Mouse (Mus musculus) kidney, adult 18-20 months (tissue): Measurements from ENCODE around the gene Tsr3.

ENCODE experiments used
- DNase-seq: peaks from one replicate; pipeline ENCODE4 v3.0.0; 2021

Tsr3 gene

DNA sequence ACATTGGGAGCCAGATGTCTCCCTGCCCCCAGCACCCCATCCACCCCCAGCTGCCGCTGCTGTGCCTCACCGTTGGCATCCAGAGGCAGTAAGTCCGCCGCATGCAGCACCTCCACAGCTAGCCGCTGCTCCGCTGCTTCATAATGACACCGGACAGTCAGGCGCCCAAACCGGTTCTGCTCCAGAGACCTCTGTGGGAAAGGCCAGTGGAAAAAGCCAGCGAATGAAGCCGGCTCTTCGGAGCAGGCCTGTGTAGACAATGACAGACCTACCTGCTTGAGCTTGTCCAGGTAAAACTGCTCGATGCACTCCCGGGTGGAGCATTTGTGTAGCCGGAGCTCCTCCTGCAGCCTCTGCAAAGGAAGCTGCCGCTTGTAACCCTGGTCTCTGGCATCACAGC lies 4.3 kb downstream of the Tsr3 start:
- DNase-seq = no peak

DNA sequence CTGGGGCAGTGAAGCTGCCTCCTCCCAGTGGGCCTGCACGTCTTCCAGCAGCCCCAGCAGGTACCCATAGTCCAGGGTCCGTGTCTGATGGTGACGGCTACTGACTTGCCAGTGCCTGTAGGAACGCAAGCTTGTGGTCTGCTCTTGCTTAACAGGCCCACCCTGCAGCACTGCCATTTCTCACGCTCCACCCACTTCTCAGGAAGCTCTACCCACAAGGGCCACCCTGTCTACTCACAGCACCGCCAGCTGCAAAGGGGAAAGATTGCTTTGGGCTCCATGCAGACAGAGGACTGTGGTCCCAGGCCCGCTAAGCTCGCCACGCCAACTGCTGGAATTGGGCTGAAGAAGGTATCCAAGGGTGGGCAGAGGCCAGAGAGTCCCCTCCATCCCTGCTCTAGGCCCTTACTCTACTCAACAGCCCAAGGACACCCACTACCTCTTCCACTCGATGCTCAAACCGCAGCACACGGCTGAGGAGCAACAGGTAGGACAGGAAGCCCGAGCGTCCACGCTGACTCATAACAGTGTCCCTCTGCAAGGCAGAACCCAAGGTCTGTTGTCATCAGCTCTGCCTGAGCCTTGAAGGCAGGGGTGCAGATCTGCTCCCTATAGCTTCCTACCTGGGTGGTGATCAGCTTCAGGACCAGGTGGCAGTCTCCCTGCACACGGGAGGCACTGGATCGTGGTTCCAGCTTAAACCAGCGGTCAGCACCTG lies 8.2 kb downstream of the Tsr3 start:
- no peak for DNase-seq

DNA sequence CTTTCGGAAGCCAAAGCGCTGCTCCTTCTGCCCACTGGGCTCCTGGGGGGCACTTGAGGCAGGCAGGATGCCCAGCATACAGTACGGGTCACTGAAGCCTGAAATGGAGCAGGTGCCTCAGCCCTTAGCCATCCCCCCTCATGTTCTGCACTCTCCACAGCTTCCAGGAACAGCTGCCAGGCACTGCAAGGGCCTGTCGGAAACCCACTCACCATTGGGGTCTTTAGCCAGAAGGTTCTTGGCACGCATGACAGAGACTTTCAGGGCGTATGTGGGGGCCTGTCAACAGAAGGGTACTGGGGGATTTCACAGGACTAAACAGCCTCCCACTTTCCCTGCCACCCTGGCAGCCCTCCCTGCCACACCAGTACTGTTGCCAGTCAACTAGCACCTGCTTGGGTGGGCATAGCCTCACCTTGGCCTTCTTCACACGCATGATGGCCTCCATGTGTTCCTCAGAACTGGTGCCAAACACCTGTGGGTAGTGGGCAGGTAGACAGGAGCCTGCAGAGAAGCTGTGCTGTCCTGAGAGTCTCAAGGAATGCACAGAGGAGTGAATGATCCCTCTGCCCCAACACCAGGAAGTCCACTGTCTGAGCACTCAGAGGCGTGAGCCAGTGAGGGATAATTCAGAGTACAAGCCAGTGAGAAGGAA lies 10.3 kb downstream of the Tsr3 start:
- no peak for DNase-seq

DNA sequence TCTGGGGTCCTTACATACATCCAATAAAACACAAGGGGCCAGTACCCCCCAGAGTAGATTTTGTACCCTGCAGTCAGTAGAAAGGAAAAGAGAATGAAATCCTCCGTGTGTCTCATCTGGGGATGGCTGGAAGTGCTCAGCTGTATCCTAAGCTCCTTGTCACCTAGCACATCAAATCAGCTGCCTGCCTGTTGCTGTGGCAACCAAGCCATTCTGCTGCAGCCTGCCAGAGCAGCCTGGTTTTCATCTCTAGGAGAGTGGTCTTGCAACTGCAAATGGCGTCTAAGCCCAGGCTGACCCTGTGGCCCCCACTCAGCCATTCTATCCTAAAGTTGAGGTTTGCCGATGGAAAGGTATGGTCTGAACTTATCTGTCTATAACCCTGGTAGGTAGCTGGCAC lies 12.7 kb downstream of the Tsr3 start:
- DNase-seq = no peak

DNA sequence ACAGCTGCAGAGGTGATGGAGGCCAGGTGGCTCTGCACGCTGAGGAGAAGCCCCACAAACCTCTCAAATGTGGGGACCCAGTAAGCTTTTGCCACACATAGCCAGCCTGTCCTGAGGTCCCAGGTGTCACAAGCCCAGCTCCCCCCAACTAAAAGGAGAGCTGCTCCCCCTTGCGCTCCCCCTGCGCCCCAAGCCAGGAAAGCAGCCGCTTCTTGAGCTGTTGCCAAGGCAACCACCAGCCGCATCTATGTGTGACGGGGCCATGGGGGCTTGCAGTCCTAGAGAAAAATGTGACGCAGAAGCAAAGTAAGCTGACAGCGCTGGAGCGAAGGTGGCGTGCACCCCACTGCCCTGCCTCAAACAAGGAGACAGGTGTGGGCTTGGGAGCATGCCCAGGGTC lies 13.8 kb downstream of the Tsr3 start:
- no peak for DNase-seq

GRCm38 (mm10) chr17:25255110-25255509 lies 15.1 kb downstream of the Tsr3 start:
- DNase-seq = no peak

DNA sequence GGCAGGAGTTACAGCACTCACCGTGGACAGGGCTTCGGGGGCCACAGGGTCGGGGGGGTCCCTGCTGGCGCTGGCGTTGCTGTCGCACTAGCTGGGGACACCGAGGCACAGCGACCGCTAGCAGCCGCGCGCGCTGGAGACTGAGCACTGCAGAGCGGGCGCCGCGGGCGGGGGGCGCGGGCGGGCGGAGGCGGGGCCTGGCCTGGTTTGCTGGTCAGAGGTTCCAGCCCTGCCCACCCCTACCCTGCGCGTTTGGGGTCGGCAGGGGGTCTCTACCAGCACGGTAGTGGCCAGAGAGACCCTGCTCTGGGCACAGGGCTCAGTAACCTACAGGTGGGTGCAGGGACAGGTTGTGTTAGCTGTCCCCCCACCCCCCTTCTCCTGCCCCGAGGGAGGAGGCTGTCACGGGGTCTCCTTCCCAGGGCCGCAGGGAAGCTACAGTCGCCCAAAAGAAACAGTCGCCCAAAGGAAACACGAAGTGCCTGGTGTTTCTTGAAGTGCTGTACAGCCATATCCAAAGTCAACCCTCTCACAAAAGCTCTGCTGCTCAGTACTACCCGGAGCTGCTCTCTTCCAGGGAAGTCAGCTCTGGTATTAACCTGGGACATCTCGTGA lies 16.3 kb downstream of the Tsr3 start, which contains the start of gene Baiap3:
Baiap3 (minus strand) TSS at position 225 of the 615 bp plus-strand sequence.
- DNase-seq = no peak

GRCm38 (mm10) chr17:25257804-25258261 lies 17.9 kb downstream of the Tsr3 start:
- no peak for DNase-seq

DNA sequence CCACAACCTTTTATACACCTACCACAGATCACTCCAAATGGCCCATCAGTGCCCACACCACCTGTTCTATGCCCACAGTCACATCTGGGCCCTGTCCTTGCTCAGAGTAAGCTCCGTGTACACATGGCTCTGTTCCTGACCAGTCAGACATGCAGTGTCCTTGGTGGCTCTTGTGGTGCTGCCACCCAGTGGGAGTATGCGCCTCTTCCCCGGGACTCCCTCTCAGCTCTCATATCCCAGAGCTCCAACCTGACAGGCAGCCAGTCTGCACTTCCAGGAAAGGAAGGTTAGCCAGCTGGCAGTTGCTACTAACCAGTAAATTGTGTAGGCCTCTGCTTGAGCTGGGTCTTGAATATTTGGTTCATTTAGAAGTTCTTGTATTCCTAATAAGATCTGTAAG lies 24.5 kb downstream of the Tsr3 start:
- peak; percentile 31 for DNase-seq

GRCm38 (mm10) chr17:25270795-25271335 lies 30.9 kb downstream of the Tsr3 start:
- DNase-seq = no peak

DNA sequence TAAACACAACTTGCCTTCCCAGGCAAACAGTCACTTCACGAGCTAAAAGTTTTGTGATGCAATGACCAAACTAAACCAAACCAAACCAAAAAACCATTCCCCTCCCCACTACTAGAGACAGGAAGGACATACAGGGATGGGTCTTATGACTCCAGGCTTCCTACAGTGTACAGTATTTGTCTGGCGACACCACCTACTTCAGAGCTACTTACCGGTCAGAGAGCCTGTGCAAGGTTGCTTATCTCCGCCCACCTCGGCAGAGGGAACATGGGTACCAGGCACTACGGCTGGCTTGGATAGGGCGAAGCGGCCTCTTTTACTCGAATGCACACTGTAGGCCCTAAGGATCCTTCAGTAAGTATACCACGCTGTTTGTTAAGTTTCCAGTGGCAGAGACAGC lies 32.4 kb downstream of the Tsr3 start:
- DNase-seq = peak; percentile 36

- DNase-seq = no peak
Observed at GRCm38 (mm10) chr17:25272951-25273705, 33.2 kb downstream of the Tsr3 start.

- DNase-seq = peak; percentile 100
Observed at GRCm38 (mm10) chr17:25273706-25274501, 33.9 kb downstream of the Tsr3 start.

DNA sequence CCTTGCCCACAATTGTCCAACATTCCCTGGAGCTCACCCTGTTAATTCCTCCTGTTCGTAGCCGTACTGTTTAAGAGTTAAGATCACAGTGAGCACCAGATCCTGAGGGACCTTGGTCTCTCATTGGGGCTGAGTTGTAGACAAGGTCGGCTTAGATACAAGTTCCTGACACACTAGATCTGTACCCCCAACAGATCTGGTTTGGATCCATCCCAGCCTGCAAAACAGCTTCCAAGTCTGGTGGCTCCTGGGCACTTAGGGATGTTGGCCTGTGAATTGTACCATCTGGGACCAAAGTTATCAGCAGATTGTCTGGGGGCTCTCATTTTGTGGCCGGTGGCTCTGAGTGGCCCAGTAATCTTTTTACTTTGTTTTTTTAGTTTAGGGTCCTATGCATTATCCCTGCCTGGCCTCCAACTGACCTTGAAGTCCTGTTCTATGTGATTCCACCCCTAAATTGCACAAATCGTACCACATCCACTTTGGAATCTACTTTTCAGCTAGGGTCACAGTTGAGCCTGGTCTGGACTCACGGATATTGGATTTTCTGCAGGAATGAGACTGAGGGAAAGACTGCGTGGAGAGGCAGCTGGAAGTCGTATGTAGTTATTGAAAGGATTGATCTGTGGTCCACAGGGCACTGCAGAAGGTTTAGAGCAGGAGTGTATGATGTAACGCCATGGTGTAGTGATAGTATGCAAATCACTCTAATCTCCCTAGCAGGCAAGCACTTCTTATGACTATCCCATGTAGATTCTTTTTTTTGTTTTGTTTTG lies 34.8 kb downstream of the Tsr3 start, which contains the start of gene Ube2i:
Ube2i (minus strand) TSS at position 52 of the 776 bp plus-strand sequence.
- DNase-seq = no peak

- DNase-seq = no peak
Observed at GRCm38 (mm10) chr17:25275833-25276232, 35.9 kb downstream of the Tsr3 start.

GRCm38 (mm10) chr17:25282133-25282532 lies 42.2 kb downstream of the Tsr3 start:
- peak; percentile 69 for DNase-seq

- DNase-seq = peak; percentile 81
Observed at GRCm38 (mm10) chr17:25285033-25285432, 45.1 kb downstream of the Tsr3 start.

GRCm38 (mm10) chr17:25288842-25289241 lies 48.9 kb downstream of the Tsr3 start:
- peak; percentile 62 for DNase-seq

DNA sequence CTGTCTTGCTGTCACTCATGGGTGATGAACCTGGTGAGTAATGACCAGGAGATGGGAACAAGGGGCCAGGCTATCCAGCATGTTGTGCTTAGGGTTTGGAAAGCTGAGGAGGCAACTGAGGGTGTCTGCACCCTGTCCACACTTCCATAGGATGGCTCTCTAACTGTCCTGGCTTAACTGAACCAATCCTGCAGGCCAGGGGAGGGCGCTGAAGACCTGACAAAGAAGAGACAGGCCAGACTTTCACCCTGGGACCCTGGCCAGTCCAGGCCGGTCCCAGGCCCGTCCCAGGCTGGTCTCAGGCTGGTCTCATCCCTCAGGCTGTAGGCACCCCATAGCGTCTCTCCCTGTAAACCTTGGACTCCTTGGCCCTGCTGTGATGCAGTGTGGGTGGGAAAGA lies 50.4 kb downstream of the Tsr3 start:
- no peak for DNase-seq
